Mouse (Mus musculus) midbrain, embryonic 12.5 days (tissue): ENCODE measurements around the gene Ccdc157. TPM values are rescaled to one million over a fixed set of nuclear protein-coding genes. Genes with fewer than 3 reads are reported as not detected.

ENCODE experiments used
- ATAC-seq: fragments of 200-750 bp; cut with Nextera tagmentation; 2 replicates; pipeline ENCODE4 v1.8.0; 2017; ENCODE audit warnings: low read depth, moderate TSS enrichment, moderate library complexity; ENCODE audit not compliant: low FRiP score
- H3K27ac ChIP-seq: fragments of 300-500 bp; sonication (generic); replicated peaks from 2 replicates; pipeline ENCODE4 v1.5.1; 2016; ENCODE audit warnings: mild to moderate bottlenecking
- H3K27me3 ChIP-seq: fragments of 300-500 bp; sonication (generic); 2 replicates; pipeline ENCODE4 v1.6.1; 2016; ENCODE audit warnings: mild to moderate bottlenecking
- H3K36me3 ChIP-seq: fragments of 300-500 bp; sonication (generic); 2 replicates; pipeline ENCODE4 v1.6.1; 2016
- H3K4me1 ChIP-seq: fragments of 300-500 bp; sonication (generic); 2 replicates; pipeline ENCODE4 v1.6.1; 2016
- H3K4me2 ChIP-seq: fragments of 300-500 bp; sonication (generic); replicated peaks from 2 replicates; pipeline ENCODE4 v1.6.1; 2016; ENCODE audit warnings: mild to moderate bottlenecking, moderate library complexity
- H3K4me3 ChIP-seq: fragments of 300-500 bp; sonication (generic); 2 replicates; pipeline ENCODE4 v1.5.1; 2016; ENCODE audit warnings: mild to moderate bottlenecking
- H3K9ac ChIP-seq: fragments of 300-500 bp; sonication (generic); replicated peaks from 2 replicates; pipeline ENCODE4 v1.6.1; 2016; ENCODE audit warnings: mild to moderate bottlenecking, moderate library complexity
- H3K9me3 ChIP-seq: fragments of 300-500 bp; sonication (generic); 2 replicates; pipeline ENCODE4 v1.6.1; 2016; ENCODE audit warnings: mild to moderate bottlenecking
- WGBS: fragments of 180-500 bp; shearing (Covaris S2); methylation state at CpG from one replicate; pipeline ENCODE4 v1.1.7; 2016; 5-methylcytosine and 5-hydroxymethylcytosine counted together
- polyA plus RNA-seq: library from polyadenylated mRNA; unstranded; fragments of >200 nt; fragmentation: Nextera tagmentation; extraction: Ambion mirVana; gene quantifications from 2 replicates; pipeline ENCODE4 v1.2.1, GENCODE M21; 2016

Ccdc157 gene
- polyA plus RNA-seq, 1 experiment from 2014 or later: 8.1 TPM

GRCm38 (mm10) chr11:4174586-4174985 is 14.5 kb upstream of the Ccdc157 start:
- Histone ChIP-seq H3K9me3 (no peaks in the 10 kb centered on the region), H3K27me3 (no peaks in the 10 kb centered on the region), H3K4me1 (no peaks in the 10 kb centered on the region), H3K4me3 (no peak overlapping the region), H3K27ac (no peak overlapping the region), H3K4me2 (no peak overlapping the region), H3K9ac (no peak overlapping the region), H3K36me3 (peaks cover 99% of the 10 kb centered on the region)
- no peak for ATAC-seq
- 88% methylated on average over 5 of the region's 5 CpGs for WGBS

- ATAC-seq: no peak
- Histone ChIP-seq H3K4me2 (no peak overlapping the region), H3K4me3 (no peak overlapping the region), H3K36me3 (peaks cover 100% of the 10 kb centered on the region), H3K27me3 (no peaks in the 10 kb centered on the region), H3K9me3 (no peaks in the 10 kb centered on the region), H3K9ac (no peak overlapping the region), H3K27ac (no peak overlapping the region), H3K4me1 (peaks cover 15% of the 10 kb centered on the region)
- WGBS: 89% methylated on average over 7 of the region's 7 CpGs
These were observed 6.5 kb upstream of the Ccdc157 start for GRCm38 (mm10) chr11:4166467-4167090.

- 85% methylated on average over 2 of the region's 2 CpGs for WGBS
- H3K9ac ChIP-seq: no peak overlapping the region
- H3K4me1 ChIP-seq: peaks cover 23% of the 10 kb centered on the region
- H3K27ac ChIP-seq: no peak overlapping the region
- peaks cover 87% of the 10 kb centered on the region for H3K36me3 ChIP-seq
- no peaks in the 10 kb centered on the region for H3K27me3 ChIP-seq
- H3K4me3 ChIP-seq: no peak overlapping the region
- H3K9me3 ChIP-seq: no peaks in the 10 kb centered on the region
- H3K4me2 ChIP-seq: no peak overlapping the region
- no peak for ATAC-seq
These were observed 4.6 kb upstream of the Ccdc157 start for GRCm38 (mm10) chr11:4164701-4165100.

- WGBS: 11% methylated on average over 15 of the region's 15 CpGs
These were observed 826 bp upstream of the Ccdc157 start for GRCm38 (mm10) chr11:4160758-4161480.

GRCm38 (mm10) chr11:4158676-4159075 is 1.4 kb downstream of the Ccdc157 start:
- Histone ChIP-seq H3K27me3 (no peaks in the 10 kb centered on the region), H3K4me1 (peaks cover 29% of the 10 kb centered on the region), H3K4me2 (no peak overlapping the region), H3K36me3 (peaks cover 26% of the 10 kb centered on the region), H3K9me3 (no peaks in the 10 kb centered on the region), H3K4me3 (no peak overlapping the region), H3K9ac (no peak overlapping the region; the same call in 1 of the 2 replicates), H3K27ac (no peak overlapping the region)
- 95% methylated on average over 3 of the region's 3 CpGs for WGBS
- no peak for ATAC-seq

More at GRCm38 (mm10) chr11:4160758-4161480, 826 bp upstream of the Ccdc157 start:
- ATAC-seq: no peak
- Histone ChIP-seq H3K27me3 (no peaks in the 10 kb centered on the region), H3K4me1 (peaks cover 32% of the 10 kb centered on the region), H3K4me3 (peak overlapping the region; percentile 85), H3K27ac (peak overlapping the region; percentile 83), H3K9ac (peak overlapping the region; percentile 69), H3K9me3 (no peaks in the 10 kb centered on the region), H3K4me2 (peak overlapping the region; percentile 98), H3K36me3 (peaks cover 49% of the 10 kb centered on the region)

GRCm38 (mm10) chr11:4155641-4156040 is 4.5 kb downstream of the Ccdc157 start:
- no peaks in the 10 kb centered on the region for H3K36me3 ChIP-seq
- no peak overlapping the region for H3K27ac ChIP-seq
- no peaks in the 10 kb centered on the region for H3K9me3 ChIP-seq
- ATAC-seq: no peak
- H3K4me3 ChIP-seq: no peak overlapping the region
- H3K27me3 ChIP-seq: no peaks in the 10 kb centered on the region
- H3K4me1 ChIP-seq: peaks cover 11% of the 10 kb centered on the region
- H3K4me2 ChIP-seq: no peak overlapping the region
- WGBS: 84% methylated on average over 5 of the region's 5 CpGs
- no peak overlapping the region for H3K9ac ChIP-seq

GRCm38 (mm10) chr11:4153694-4154093 is 6.4 kb downstream of the Ccdc157 start:
- Histone ChIP-seq H3K9ac (no peak overlapping the region), H3K27ac (no peak overlapping the region), H3K4me3 (no peak overlapping the region), H3K27me3 (no peaks in the 10 kb centered on the region), H3K4me1 (0 out of 2 replicates have a peak, but pooled peaks cover 3% of the 10 kb centered on the region), H3K36me3 (0 out of 2 replicates have a peak, but pooled peaks cover 3% of the 10 kb centered on the region), H3K9me3 (no peaks in the 10 kb centered on the region), H3K4me2 (no peak overlapping the region)
- 94% methylated on average over 7 of the region's 7 CpGs for WGBS
- ATAC-seq: no peak

GRCm38 (mm10) chr11:4149886-4150285 is 10.2 kb downstream of the Ccdc157 start:
- Histone ChIP-seq H3K27ac (no peak overlapping the region), H3K9me3 (no peaks in the 10 kb centered on the region), H3K36me3 (0 out of 2 replicates have a peak, but pooled peaks cover 10% of the 10 kb centered on the region), H3K4me3 (no peak overlapping the region), H3K9ac (no peak overlapping the region), H3K27me3 (no peaks in the 10 kb centered on the region), H3K4me1 (no peaks in the 10 kb centered on the region), H3K4me2 (no peak overlapping the region)
- ATAC-seq: no peak
- 85% methylated on average over 6 of the region's 6 CpGs for WGBS

- H3K4me1 ChIP-seq: no peaks in the 10 kb centered on the region
- 87% methylated on average over 9 of the region's 9 CpGs for whole genome bisulfite sequencing
- no peaks in the 10 kb centered on the region for H3K9me3 ChIP-seq
- no peaks in the 10 kb centered on the region for H3K27me3 ChIP-seq
- H3K4me3 ChIP-seq: no peak overlapping the region
- H3K9ac ChIP-seq: no peak overlapping the region
- H3K36me3 ChIP-seq: peaks cover 19% of the 10 kb centered on the region
- H3K4me2 ChIP-seq: no peak overlapping the region
- H3K27ac ChIP-seq: no peak overlapping the region
- ATAC-seq: no peak
These were observed 11.4 kb downstream of the Ccdc157 start for GRCm38 (mm10) chr11:4148536-4149156.

- no peaks in the 10 kb centered on the region for H3K27me3 ChIP-seq
- no peak overlapping the region for H3K27ac ChIP-seq
- H3K9ac ChIP-seq: no peak overlapping the region
- H3K36me3 ChIP-seq: peaks cover 25% of the 10 kb centered on the region
- no peak overlapping the region for H3K4me2 ChIP-seq
- ATAC-seq: no peak
- WGBS: 84% methylated on average over 5 of the region's 5 CpGs
- no peaks in the 10 kb centered on the region for H3K4me1 ChIP-seq
- no peaks in the 10 kb centered on the region for H3K9me3 ChIP-seq
- no peak overlapping the region for H3K4me3 ChIP-seq
These were observed 12.0 kb downstream of the Ccdc157 start for GRCm38 (mm10) chr11:4148120-4148519.

GRCm38 (mm10) chr11:4147098-4147497 is 13.0 kb downstream of the Ccdc157 start:
- Histone ChIP-seq H3K36me3 (peaks cover 35% of the 10 kb centered on the region), H3K4me2 (no peak overlapping the region), H3K4me1 (no peaks in the 10 kb centered on the region), H3K9ac (no peak overlapping the region), H3K9me3 (no peaks in the 10 kb centered on the region), H3K4me3 (no peak overlapping the region), H3K27ac (no peak overlapping the region), H3K27me3 (no peaks in the 10 kb centered on the region)
- WGBS: 85% methylated on average over 10 of the region's 10 CpGs
- ATAC-seq: no peak

- Histone ChIP-seq H3K4me1 (no peaks in the 10 kb centered on the region), H3K4me2 (no peak overlapping the region), H3K9me3 (no peaks in the 10 kb centered on the region), H3K27me3 (no peaks in the 10 kb centered on the region), H3K4me3 (no peak overlapping the region), H3K27ac (no peak overlapping the region), H3K9ac (no peak overlapping the region), H3K36me3 (peaks cover 42% of the 10 kb centered on the region)
- WGBS: 83% methylated on average over 6 of the region's 6 CpGs
- no peak for ATAC-seq
These were observed 13.7 kb downstream of the Ccdc157 start for GRCm38 (mm10) chr11:4146381-4146780.
